Mouse (Mus musculus) spleen, embryonic (tissue): ENCODE results near the gene Zfpm1.

Source experiments
- CTCF ChIA-PET: fragments of 350-600 bp; sonication (Branson Sonifier 250); formaldehyde crosslinking; loops from one replicate; lab custom pipeline; 2022; lab: Charles Lee

Gene Zfpm1

DNA sequence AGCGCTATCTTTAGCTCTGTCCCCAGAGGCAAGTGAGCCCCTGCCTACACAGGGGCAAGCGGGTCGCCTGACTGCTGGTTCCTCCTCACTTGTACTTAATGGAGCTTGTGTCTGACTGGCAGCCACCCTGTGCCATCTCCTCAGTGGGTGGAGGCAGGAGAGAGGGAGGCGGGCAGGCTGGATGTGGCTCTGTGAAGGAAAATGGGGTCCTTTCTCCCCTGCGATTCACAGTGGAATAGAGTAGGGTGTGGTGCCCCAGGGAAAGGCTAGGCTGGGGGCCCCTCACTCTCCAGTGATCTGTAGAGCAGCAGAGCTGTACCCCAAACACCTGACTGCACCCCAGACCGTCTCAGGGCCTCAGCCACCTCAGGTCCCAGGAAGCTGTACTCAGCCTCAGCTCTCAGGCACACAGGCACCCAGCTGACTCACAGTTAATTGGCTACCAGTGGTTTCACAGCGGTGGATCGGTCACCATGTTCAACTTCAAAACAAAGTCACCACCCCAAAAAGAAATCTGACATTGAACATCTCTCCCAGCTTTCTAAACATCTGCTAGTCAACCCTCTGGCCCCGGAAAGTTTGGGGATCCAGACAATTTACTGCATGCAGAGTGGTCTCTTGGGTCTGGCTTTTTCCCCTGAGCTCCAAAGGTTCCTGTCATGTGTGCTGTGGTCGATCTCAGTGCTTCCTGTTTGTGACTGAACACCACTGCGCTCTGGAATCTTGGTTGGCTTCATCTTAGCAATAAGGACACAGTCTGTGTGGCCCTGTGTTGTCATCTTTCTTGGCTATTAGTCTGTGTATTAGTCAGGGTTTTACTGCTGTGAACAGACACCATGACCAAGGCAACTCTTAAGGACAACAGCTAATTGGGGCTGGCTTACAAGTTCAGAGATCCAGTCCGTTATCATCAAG, 63.5 kb downstream of the Zfpm1 start:
- CTCF ChIA-PET = no interaction called here

- CTCF ChIA-PET = no interaction called here
Observed at GRCm38 (mm10) chr8:122347811-122348552, 66.0 kb downstream of the Zfpm1 start.

GRCm38 (mm10) chr8:122349357-122350297, 67.7 kb downstream of the Zfpm1 start:
- CTCF ChIA-PET = no interaction called here

- CTCF ChIA-PET = interaction anchor here (0.6 kb wide), 1 partner anchor 9 kb away, joined by 4 read pairs; no protein-coding TSS in a partner anchor
Observed at GRCm38 (mm10) chr8:122350309-122351089, 68.6 kb downstream of the Zfpm1 start.

- CTCF ChIA-PET = interaction anchor here (0.7 kb wide), 1 partner anchor 125 kb away, joined by 5 read pairs; no protein-coding TSS in a partner anchor
Observed at GRCm38 (mm10) chr8:122354157-122354556, 72.2 kb downstream of the Zfpm1 start.

DNA sequence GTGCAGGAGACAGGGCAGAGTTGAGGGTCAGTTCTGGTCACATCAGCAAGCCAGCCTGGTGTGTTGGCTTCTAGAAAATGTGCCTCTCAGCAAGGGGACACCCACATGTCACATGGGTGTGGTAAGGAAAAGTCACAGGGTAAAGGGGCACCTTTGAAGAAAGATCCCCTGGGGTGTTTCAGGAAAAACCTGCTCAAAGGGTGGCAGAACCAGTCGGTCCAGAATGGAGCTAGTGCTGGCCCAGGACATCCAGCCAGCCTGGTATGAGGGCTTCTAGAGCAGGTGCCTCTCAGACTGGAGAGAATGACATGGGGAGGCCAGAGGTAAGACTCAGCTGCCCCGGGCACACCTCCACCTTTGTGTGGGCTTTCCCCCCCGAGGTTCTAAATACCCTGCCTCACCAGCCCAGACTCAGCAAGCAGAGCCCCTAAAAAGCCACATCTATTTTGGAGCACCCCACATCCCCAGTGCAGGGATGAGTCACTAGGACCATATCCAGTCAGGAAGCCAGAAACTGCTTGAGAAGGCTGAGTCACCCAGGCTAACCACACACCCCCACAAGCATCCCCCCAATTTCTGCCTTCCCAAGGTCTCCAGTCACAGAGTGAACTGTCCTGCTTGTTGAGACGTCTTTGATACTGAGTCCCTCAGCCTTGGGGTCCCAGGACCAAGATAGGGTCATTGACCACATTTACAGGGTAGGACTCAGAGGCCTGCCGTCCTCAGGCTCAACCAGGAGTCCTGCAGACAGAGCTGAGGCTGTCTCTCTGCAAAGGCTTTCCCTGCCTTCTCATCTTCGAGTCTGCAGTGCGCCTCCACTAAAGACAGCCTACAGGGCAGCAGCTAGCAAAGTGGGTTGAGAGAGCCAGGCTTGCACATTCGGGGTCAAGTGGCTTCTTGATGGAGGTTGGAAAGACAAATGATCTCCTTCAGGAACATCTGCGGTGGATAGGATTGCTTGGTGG, 74.0 kb downstream of the Zfpm1 start:
- CTCF ChIA-PET = no interaction called here

GRCm38 (mm10) chr8:122357202-122357601, 75.3 kb downstream of the Zfpm1 start:
- CTCF ChIA-PET = no interaction called here

- CTCF ChIA-PET = no interaction called here
Observed at GRCm38 (mm10) chr8:122357641-122358040, 75.7 kb downstream of the Zfpm1 start.

DNA sequence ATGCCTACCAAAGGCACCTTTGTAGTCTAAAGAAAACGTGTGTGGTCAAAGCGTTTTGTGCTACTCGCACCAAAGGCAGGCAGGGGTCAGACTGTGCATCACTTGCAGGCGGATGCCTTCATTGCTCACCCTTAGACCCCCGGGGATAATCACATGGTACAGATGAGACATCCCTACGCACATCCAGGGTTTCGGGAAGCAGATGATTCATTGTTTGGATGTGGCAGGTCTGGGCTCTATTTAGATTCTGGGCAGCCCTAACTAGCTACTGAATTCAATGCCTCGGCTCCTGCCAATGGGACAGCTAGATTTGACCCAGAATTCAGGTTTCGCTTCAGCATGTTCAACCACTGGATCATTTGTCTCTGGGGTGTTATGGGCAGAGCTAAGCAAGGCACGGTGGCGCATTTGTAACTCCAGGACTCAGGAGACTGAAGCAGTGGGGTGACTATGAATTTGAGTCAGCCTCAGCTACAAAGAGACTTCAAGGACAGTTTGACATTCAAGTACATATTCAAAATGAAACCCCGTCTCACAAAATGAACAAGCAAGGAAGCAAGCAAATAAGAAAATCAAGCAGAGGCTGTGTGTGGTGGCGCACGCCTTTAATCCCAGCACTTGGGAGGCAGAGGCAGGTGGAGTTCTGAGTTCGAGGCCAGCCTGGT, 77.3 kb downstream of the Zfpm1 start:
- CTCF ChIA-PET = interaction anchor here (0.6 to 1.2 kb wide), 2 partner anchors 9 to 66 kb away, joined by 3 to 4 read pairs; no protein-coding TSS in a partner anchor

DNA sequence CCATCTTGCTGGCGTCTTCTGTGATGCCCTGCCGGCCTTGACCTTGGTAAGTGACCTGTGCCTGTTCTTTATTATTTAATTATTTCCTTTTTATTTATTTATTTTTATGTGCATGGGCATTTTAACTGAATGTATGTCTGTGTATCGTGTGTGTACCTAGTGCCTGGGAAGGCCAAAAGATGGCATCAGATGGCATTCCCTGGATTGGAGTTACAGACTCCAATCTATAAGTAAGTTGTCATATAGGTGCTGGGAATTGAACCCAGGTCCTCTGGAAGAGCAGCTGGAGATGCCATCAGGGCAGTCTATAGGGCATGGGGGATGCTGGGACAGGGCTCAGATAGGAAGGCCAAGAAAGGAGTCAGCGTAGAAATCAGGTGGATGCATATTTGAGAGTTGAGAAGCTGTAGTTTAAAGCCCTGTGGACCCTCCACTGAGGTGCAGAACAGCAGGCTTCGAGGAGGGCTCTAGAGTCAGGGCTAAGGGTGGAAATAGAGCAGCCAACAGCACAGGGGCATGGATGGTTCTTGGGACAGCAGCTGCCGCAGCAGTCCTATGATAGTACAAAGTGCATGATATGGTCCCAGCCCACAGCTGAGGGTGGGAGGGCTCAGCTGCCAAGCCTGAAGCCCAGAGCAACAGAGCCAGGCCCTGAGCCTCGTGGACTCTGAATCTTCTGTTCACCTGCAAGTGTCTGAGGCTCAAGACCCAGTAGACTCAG, 78.9 kb downstream of the Zfpm1 start, which contains the start of gene Trhr2:
Gene Trhr2 (minus strand): TSS at position 51 of the 721 bp plus-strand sequence.
- CTCF ChIA-PET = interaction anchor here (0.5 to 1.2 kb wide), 2 partner anchors 10 to 15 kb away, joined by 4 to 11 read pairs; no protein-coding TSS in a partner anchor

GRCm38 (mm10) chr8:122362271-122362670, 80.3 kb downstream of the Zfpm1 start:
- CTCF ChIA-PET = no interaction called here

DNA sequence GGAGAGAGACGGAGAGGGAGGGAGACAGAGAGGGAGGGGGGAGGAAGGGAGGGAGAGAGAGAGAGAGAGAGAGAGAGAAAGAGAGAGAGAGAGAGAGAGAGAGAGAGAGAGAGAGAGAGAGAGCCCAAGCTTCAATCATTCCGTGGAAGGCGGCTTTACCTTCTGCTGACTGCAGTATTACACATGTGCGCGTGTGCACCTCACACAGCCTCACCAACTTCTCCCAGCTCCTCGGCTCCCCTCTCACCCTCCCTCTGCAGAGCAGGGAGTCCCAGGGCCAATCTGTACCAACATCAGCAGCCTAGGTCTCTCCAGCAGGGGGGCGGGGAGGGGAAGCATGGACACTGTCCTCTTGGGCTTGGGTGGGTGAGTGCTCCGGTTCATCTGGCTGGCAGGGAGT, 81.0 kb downstream of the Zfpm1 start:
- CTCF ChIA-PET = no interaction called here

- CTCF ChIA-PET = no interaction called here
Observed at GRCm38 (mm10) chr8:122368494-122368893, 86.6 kb downstream of the Zfpm1 start.

DNA sequence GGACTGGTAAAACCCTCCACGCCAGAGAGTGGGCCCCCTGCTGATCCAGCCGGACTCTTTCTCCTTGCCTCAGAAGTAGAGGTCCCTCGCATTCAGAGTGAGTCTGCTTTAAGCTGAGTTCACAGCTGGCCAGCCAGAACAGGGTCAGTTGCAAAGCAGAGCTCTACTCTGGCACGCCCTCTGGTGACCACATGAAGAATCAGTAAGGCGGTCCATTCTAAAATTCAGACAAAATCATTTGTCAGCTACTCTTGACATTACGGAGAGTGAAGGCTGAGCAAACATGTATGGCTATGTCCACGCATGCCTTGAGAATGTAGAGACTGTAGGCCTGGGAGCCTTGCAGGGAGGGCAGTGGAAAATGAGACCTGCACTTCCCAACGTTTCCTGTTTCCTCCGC, 87.7 kb downstream of the Zfpm1 start:
- CTCF ChIA-PET = interaction anchor here (0.6 to 1.0 kb wide), 2 partner anchors 12 to 95 kb away, joined by 3 to 14 read pairs; no protein-coding TSS in a partner anchor

DNA sequence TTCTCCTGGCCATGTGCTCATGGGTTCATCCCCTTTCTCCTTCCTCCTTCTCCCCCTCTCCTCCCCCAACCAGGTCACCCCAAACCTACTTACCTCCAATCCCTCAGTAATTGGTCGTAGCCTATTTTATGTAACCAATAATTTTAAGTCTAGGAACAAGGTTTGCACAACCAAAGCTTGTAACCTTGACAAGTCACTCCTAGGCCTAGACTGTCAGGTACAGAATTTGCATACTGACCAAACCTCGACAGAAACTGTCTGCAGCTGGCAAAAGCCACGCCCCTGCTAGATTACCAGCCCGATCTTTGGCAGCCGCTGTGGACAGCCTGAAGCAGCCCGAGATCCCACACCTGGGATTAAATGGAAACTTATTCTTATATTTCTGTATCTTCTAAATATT, 89.8 kb downstream of the Zfpm1 start:
- CTCF ChIA-PET = interaction anchor here (0.7 kb wide), 1 partner anchor 70 kb away, joined by 4 read pairs; no protein-coding TSS in a partner anchor

- CTCF ChIA-PET = interaction anchor here (0.7 kb wide), 2 partner anchors 83 to 970 kb away, joined by 5 to 6 read pairs; no protein-coding TSS in a partner anchor
Observed at GRCm38 (mm10) chr8:122375320-122375719, 93.4 kb downstream of the Zfpm1 start.

DNA sequence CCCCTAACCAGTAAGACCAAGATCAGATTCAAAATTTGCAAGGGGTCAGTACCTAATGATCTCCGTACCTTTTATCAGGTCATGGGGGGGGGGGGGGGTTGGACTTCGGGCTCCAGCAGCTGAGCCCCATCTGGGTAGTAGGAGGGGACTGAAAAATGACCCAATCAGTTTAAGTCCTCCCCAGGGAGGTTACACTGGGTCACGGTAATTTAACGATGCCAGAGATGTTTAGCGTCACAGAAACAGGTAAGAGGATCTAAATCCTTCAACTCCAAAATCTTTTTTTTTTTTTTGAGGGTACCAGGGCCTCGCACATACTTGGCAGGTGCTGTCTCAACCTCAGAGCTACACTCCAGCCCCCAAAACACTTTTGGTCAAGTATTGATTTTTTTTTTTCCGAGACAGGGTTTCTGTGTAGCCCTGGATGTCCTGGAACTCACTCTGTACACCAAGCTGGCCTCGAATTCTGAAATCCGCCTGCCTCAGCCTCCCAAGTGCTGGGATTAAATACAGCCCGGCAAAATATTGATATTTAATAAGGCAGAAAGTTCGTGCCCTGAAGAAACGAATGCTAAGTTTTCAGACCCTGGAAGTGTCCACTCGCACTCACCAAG, 93.9 kb downstream of the Zfpm1 start:
- CTCF ChIA-PET = interaction anchor here (0.6 to 0.7 kb wide), 5 partner anchors 15 to 969 kb away, joined by 3 to 11 read pairs (median 5); no protein-coding TSS in a partner anchor
